Mouse (Mus musculus) thymus, adult 2 months (tissue): ENCODE measurements around the gene Cxcl5. TPM values are rescaled to one million over a fixed set of nuclear protein-coding genes. Genes with fewer than 3 reads are reported as not detected.

ENCODE experiments used
- DNase-seq: peaks from one replicate; pipeline ENCODE4 v3.0.0; 2021
- H3K27ac ChIP-seq: fragments of 200-500 bp; 2 replicates; pipeline ENCODE4 v1.5.1; 2012; ENCODE audit warnings: low read length, control low read depth; ENCODE audit not compliant: control insufficient read depth, insufficient read depth
- H3K27me3 ChIP-seq: fragments of 200-500 bp; 2 replicates; pipeline ENCODE4 v1.6.1; 2012; ENCODE audit warnings: mild to moderate bottlenecking, low read length, moderate library complexity, mixed read lengths; ENCODE audit not compliant: control insufficient read depth, insufficient read depth
- H3K36me3 ChIP-seq: fragments of 200-500 bp; 2 replicates; pipeline ENCODE4 v1.6.1; 2012; ENCODE audit warnings: mild to moderate bottlenecking, low read length, moderate library complexity; ENCODE audit not compliant: control insufficient read depth, insufficient read depth
- H3K4me1 ChIP-seq: fragments of 200-500 bp; replicated peaks from 2 replicates; pipeline ENCODE4 v1.6.1; 2012; ENCODE audit warnings: low read length; ENCODE audit not compliant: control insufficient read depth, insufficient read depth
- H3K4me3 ChIP-seq: fragments of 200-500 bp; 2 replicates; pipeline ENCODE4 v1.5.1; 2012; ENCODE audit warnings: mild to moderate bottlenecking, low read length, control low read depth, moderate library complexity; ENCODE audit not compliant: control insufficient read depth, insufficient read depth
- CTCF ChIP-seq: fragments of 200-500 bp; IDR thresholded peaks from 2 replicates; pipeline ENCODE4 v1.5.1; 2012; ENCODE audit warnings: mild to moderate bottlenecking, control low read depth, low read length, moderate library complexity, borderline replicate concordance; ENCODE audit not compliant: control insufficient read depth, poor library complexity, insufficient read depth; ENCODE audit errors: extremely low read depth
- POLR2A ChIP-seq: fragments of 200-500 bp; IDR thresholded peaks from 2 replicates; pipeline ENCODE4 v1.6.1; 2012; ENCODE audit warnings: mild to moderate bottlenecking, low read length, control low read depth, moderate library complexity; ENCODE audit not compliant: control insufficient read depth, poor library complexity, insufficient read depth; ENCODE audit errors: extremely low read depth
- WGBS: fragments of 180-500 bp; shearing (Covaris S2); methylation state at CpG from one replicate; pipeline ENCODE4 v1.1.7; 2018; 5-methylcytosine and 5-hydroxymethylcytosine counted together
- polyA plus RNA-seq: library from polyadenylated mRNA; depleted of rRNA; stranded (reverse); fragments of >200 nt; gene quantifications from 2 replicates; pipeline ENCODE4 v1.2.3, GENCODE M21; 2012

The Cxcl5 gene
- polyA plus RNA-seq, 1 experiment = 0.92 TPM

DNA sequence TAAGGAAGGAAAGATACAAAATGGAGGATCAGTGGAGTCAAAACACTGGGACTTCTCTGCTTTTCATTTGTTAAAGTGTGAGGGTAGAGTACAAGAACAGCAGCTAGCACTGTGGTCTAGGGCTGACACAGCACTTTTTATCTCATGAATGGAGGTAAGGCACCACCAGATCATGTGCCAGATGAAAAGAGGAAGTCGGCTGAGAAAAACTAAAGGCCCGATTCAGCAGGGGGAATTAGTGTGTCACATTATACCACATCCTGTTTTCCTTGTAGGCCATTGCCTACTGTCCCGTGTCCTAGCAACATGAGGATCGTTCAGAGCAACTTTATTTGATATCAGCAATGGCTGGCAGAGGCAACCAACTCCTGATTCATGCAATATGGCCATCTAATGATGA is 17.1 kb upstream of the Cxcl5 start:
- 6% methylated on average over 4 of the region's 4 CpGs for WGBS
- no peaks in the 10 kb centered on the region for H3K27me3 ChIP-seq
- H3K4me1 ChIP-seq = no peaks in the 10 kb centered on the region
- no peaks in the 10 kb centered on the region for H3K36me3 ChIP-seq
- H3K4me3 ChIP-seq = no peak overlapping the region
- TF ChIP-seq POLR2A = no peak
- TF ChIP-seq CTCF = no peak
- no peak for DNase-seq
- no peak overlapping the region for H3K27ac ChIP-seq

DNA sequence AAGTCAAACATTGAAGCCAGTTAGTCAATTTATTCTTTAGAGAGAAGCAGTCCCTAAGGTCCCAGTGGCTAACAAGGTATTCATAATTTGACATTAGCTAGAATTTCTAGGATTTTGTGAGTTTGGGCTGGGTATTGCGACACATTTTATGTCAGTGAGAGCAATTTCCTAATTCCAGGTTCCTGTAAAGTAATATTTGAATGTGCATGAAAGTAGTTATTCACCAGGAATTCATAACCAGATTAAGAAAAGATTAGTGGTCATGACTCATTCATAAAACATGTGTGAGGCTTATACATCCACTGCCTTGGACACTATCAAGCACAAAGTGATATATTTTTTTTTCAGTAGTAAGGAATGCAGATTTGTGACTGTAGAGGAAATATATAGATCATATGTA is 5.2 kb upstream of the Cxcl5 start:
- no peak for TF ChIP-seq CTCF
- Histone ChIP-seq H3K4me1 (no peaks in the 10 kb centered on the region), H3K4me3 (no peak overlapping the region), H3K27ac (no peak overlapping the region), H3K27me3 (no peaks in the 10 kb centered on the region), H3K36me3 (no peaks in the 10 kb centered on the region)
- DNase-seq = no peak
- WGBS = 100% methylated on average over 1 of the region's 1 CpGs

DNA sequence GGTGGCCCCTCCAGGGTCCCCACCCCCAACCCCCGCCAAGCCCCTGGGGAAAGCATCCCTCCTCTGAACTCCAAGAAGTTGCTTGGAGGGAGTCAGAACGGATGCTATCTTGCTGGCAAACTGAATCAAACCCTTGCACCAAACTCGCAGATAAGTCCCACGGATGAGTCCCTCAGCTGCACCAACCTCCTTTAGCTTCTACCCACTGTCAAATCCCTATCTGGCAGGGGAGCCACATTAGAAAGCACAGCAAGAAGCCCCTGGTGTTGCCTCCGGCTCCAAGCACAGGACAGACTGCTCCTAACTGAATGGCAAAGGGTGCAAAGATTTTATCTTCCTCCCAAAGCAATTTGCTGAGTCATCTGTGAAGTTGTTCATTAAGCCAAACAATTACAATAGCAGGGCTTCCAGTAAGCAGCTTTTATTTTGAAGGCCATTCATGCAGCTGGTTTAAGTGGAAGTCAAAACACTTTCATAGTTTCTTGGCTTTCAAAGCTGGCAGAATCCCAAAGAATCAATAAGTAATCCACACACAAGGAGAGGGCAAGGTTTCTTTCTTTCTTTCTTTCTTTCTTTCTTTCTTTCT is 1.0 kb upstream of the Cxcl5 start:
- DNase-seq = no peak
- H3K27me3 ChIP-seq = no peaks in the 10 kb centered on the region
- H3K4me3 ChIP-seq = no peak overlapping the region
- TF ChIP-seq POLR2A (no peak), CTCF (no peak)
- no peaks in the 10 kb centered on the region for H3K36me3 ChIP-seq
- H3K4me1 ChIP-seq = no peaks in the 10 kb centered on the region
- H3K27ac ChIP-seq = no peak overlapping the region
- 56% methylated on average over 5 of the region's 5 CpGs for WGBS

DNA sequence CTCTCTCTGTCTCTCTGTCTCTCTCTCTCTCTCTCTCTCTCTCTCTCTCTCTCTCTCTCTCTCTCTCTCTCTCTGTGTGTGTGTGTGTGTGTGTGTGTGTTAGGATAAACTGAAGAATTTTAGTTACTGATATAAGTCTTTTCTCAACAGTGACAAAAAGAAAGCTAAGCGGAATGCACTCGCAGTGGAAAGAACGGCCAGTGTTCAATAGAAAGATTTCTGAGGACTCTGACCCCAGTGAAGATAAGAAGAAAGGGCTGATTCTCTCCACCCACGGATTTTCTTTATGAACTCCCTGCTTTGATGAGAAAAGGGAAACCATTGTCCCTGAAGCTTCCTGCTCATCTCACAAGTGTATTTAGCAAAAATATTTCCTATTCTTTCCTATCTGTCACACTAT is 1.1 kb downstream of the Cxcl5 start:
- 79% methylated on average over 4 of the region's 4 CpGs for WGBS
- DNase-seq = no peak
- Histone ChIP-seq H3K27me3 (no peaks in the 10 kb centered on the region), H3K27ac (no peak overlapping the region), H3K4me1 (no peaks in the 10 kb centered on the region), H3K36me3 (no peaks in the 10 kb centered on the region), H3K4me3 (no peak overlapping the region)
- TF ChIP-seq POLR2A = no peak
- no peak for TF ChIP-seq CTCF

DNA sequence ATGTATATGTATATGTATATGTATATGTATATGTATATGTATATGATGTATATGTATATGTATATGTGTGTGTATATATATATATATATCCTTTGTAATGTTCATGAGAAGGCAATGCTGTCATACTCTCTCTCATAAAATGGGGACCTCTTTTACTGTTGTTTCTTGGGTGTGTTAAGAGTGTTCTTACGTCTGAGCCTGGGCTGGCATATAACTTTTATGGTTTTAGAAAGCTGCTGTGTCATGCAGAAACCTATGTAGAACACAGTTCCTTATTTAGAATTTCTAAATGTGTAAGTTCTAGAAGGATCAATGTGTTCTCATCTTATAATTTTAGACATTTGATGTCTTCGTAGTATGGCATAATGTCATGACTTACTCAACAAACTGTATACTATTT is 1.7 kb downstream of the Cxcl5 start:
- H3K36me3 ChIP-seq = no peaks in the 10 kb centered on the region
- no peak overlapping the region for H3K4me3 ChIP-seq
- no peaks in the 10 kb centered on the region for H3K27me3 ChIP-seq
- WGBS = 75% methylated on average over 2 of the region's 2 CpGs
- TF ChIP-seq POLR2A (no peak), CTCF (no peak)
- no peaks in the 10 kb centered on the region for H3K4me1 ChIP-seq
- no peak for DNase-seq
- no peak overlapping the region for H3K27ac ChIP-seq

DNA sequence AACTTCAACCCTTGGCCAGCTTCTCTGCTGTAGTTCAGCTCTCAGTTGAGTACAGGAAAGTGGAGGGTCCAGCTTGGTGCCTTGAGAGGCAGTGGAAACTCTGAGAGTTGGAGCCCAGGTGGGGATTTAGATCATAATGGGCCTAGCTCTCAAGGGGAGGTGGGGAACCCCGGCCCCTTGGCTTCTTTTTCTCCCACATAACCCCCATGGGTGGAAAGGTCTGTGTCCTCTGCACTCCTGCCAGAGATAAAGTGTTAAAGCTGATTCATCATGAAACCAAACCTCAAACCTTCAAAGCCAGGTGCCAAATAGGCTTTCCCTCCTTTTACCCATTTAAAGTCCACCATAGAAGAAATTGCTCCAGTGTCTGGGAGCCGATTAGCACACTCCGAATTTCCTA is 2.7 kb downstream of the Cxcl5 start:
- 69% methylated on average over 3 of the region's 3 CpGs for WGBS
- Histone ChIP-seq H3K27ac (no peak overlapping the region), H3K4me3 (no peak overlapping the region), H3K4me1 (no peaks in the 10 kb centered on the region), H3K27me3 (no peaks in the 10 kb centered on the region), H3K36me3 (no peaks in the 10 kb centered on the region)
- DNase-seq = no peak
- TF ChIP-seq CTCF = no peak
- TF ChIP-seq POLR2A = no peak
